Mouse (Mus musculus) CH12.LX (cell line): ENCODE data around the gene Fam3b. TPM values are rescaled to one million over a fixed set of nuclear protein-coding genes. Genes with fewer than 3 reads are reported as not detected.
A peak's percentile ranks its signal among the peaks of the same experiment; 100 is the strongest.

Source experiments
- DNase-seq: peaks from one replicate; pipeline ENCODE4 v3.0.0-alpha.2; 2013; ENCODE audit errors: extremely low read depth
- H3K27ac ChIP-seq: 2 replicates; pipeline ENCODE4 v1.5.1; 2012; ENCODE audit warnings: low read depth, mild to moderate bottlenecking, control low read depth, moderate library complexity; ENCODE audit not compliant: insufficient read depth
- H3K27me3 ChIP-seq: replicated peaks from 2 replicates; pipeline ENCODE3; 2012; ENCODE audit warnings: inconsistent platforms
- H3K36me3 ChIP-seq, 2 experiments: replicated peaks in 1 of 2; 2 replicates each; pipeline versions ENCODE3 to v1.6.1; 2012; ENCODE audit warnings: inconsistent platforms in 1 of 2, low read length in 1 of 2, mild to moderate bottlenecking in 1 of 2, mixed read lengths in 1 of 2, moderate library complexity in 1 of 2; ENCODE audit not compliant: control insufficient read depth in 1 of 2, insufficient read depth in 1 of 2
- H3K4me1 ChIP-seq, 2 experiments: 2 replicates each; pipeline ENCODE4 v1.6.1; 2012; ENCODE audit warnings: inconsistent platforms in 1 of 2, moderate library complexity in 1 of 2; ENCODE audit not compliant: insufficient read depth in 2 of 2, control insufficient read depth in 1 of 2
- H3K4me2 ChIP-seq: 2 replicates; pipeline ENCODE4 v1.6.1; 2012; ENCODE audit warnings: low read depth, mild to moderate bottlenecking, control low read depth; ENCODE audit not compliant: poor library complexity, insufficient read depth, severe bottlenecking
- H3K4me3 ChIP-seq, 3 experiments: fragments of 150-350 bp in 1 of 3; sonication (generic) in 1 of 3; replicated peaks in 1 of 3; 2 replicates each; pipeline versions ENCODE3 to v1.5.1; 2011 to 2012; ENCODE audit warnings: low read depth in 2 of 3, low read length in 2 of 3, mild to moderate bottlenecking in 2 of 3, moderate library complexity in 2 of 3, control low read depth in 1 of 3, improper control_type of control experiment in 1 of 3, inconsistent platforms in 1 of 3, mixed read lengths in 1 of 3; ENCODE audit not compliant: poor library complexity in 1 of 3
- H3K79me2 ChIP-seq: replicated peaks from 2 replicates; pipeline ENCODE4 v1.6.1; 2012; ENCODE audit warnings: mild to moderate bottlenecking, moderate library complexity; ENCODE audit not compliant: control insufficient read depth, poor library complexity, insufficient read depth, severe bottlenecking; ENCODE audit errors: extremely low read depth
- H3K9ac ChIP-seq: 2 replicates; pipeline ENCODE4 v1.6.1; 2012; ENCODE audit warnings: low read depth, mild to moderate bottlenecking, control low read depth, moderate library complexity; ENCODE audit not compliant: insufficient read depth
- H3K9me3 ChIP-seq: replicated peaks from 2 replicates; pipeline ENCODE3; 2012; ENCODE audit warnings: low read length, inconsistent platforms, mixed read lengths
- BHLHE40 ChIP-seq: IDR thresholded peaks from 2 replicates; pipeline ENCODE4 v1.6.1; 2011; ENCODE audit warnings: mild to moderate bottlenecking, low read depth, low read length, improper control_type of control experiment
- CHD1 ChIP-seq: IDR thresholded peaks from 2 replicates; pipeline ENCODE4 v1.6.1; 2012; ENCODE audit warnings: low read depth, low read length, improper control_type of control experiment, inconsistent platforms
- CHD2 ChIP-seq: IDR thresholded peaks from 2 replicates; pipeline ENCODE4 v1.6.1; 2011; ENCODE audit warnings: low read length, improper control_type of control experiment
- CTCF ChIP-seq, 2 experiments: IDR thresholded peaks in 1 of 2; conservative IDR thresholded peaks in 1 of 2; 2 replicates each; pipeline ENCODE4 v1.5.1; 2011 to 2012; ENCODE audit warnings: low read depth in 2 of 2, low read length in 2 of 2, improper control_type of control experiment in 1 of 2, inconsistent platforms in 1 of 2, mild to moderate bottlenecking in 1 of 2, moderate library complexity in 1 of 2
- EP300 ChIP-seq: IDR thresholded peaks from 2 replicates; pipeline ENCODE4 v1.6.1; 2011; ENCODE audit warnings: low read length, improper control_type of control experiment
- ETS1 ChIP-seq: conservative IDR thresholded peaks from 2 replicates; pipeline ENCODE4 v1.6.1; 2012; ENCODE audit warnings: low read depth, mild to moderate bottlenecking, inconsistent platforms, low read length, improper control_type of control experiment, moderate library complexity
- HCFC1 ChIP-seq: IDR thresholded peaks from 2 replicates; pipeline ENCODE4 v1.6.1; 2012; ENCODE audit warnings: low read depth, mild to moderate bottlenecking, inconsistent platforms, low read length, improper control_type of control experiment
- JUN ChIP-seq: IDR thresholded peaks from 2 replicates; pipeline ENCODE4 v1.6.1; 2011; ENCODE audit warnings: low read depth, mild to moderate bottlenecking, low read length, improper control_type of control experiment, moderate library complexity; ENCODE audit not compliant: insufficient read depth
- MAFK ChIP-seq: IDR thresholded peaks from 2 replicates; pipeline ENCODE4 v1.6.1; 2011; ENCODE audit warnings: low read length, improper control_type of control experiment; ENCODE audit not compliant: insufficient replicate concordance
- MAZ ChIP-seq: IDR thresholded peaks from 2 replicates; pipeline ENCODE4 v1.6.1; 2012; ENCODE audit warnings: low read depth, mild to moderate bottlenecking, inconsistent platforms, low read length, improper control_type of control experiment, moderate library complexity
- MYC ChIP-seq: IDR thresholded peaks from 2 replicates; pipeline ENCODE4 v1.6.1; 2011; ENCODE audit warnings: low read depth, mild to moderate bottlenecking, improper control_type of control experiment, low read length
- PAX5 ChIP-seq: IDR thresholded peaks from 2 replicates; pipeline ENCODE4 v1.6.1; 2012; ENCODE audit warnings: low read length, inconsistent platforms, mixed read lengths
- POLR2AphosphoS2 ChIP-seq: IDR thresholded peaks from 2 replicates; pipeline ENCODE4 v1.6.1; 2011; ENCODE audit warnings: low read depth, low read length, improper control_type of control experiment
- RAD21 ChIP-seq: IDR thresholded peaks from 2 replicates; pipeline ENCODE4 v1.6.1; 2011; ENCODE audit warnings: low read depth, mild to moderate bottlenecking, low read length, improper control_type of control experiment, moderate library complexity
- SIN3A ChIP-seq: IDR thresholded peaks from 2 replicates; pipeline ENCODE4 v1.6.1; 2012; ENCODE audit warnings: low read length, improper control_type of control experiment, inconsistent platforms
- SMC3 ChIP-seq: IDR thresholded peaks from 2 replicates; pipeline ENCODE4 v1.6.1; 2011; ENCODE audit warnings: low read depth, low read length, improper control_type of control experiment
- TBP ChIP-seq: conservative IDR thresholded peaks from 2 replicates; pipeline ENCODE4 v1.6.1; 2011; ENCODE audit warnings: low read depth, low read length, improper control_type of control experiment
- TCF12 ChIP-seq: IDR thresholded peaks from 2 replicates; pipeline ENCODE4 v1.6.1; 2014; ENCODE audit warnings: low read depth, mild to moderate bottlenecking, inconsistent platforms, low read length, improper control_type of control experiment
- UBTF ChIP-seq: IDR thresholded peaks from 2 replicates; pipeline ENCODE4 v1.6.1; 2012; ENCODE audit warnings: low read depth, mild to moderate bottlenecking, inconsistent platforms, low read length, improper control_type of control experiment, moderate library complexity
- USF1 ChIP-seq: IDR thresholded peaks from 2 replicates; pipeline ENCODE4 v1.6.1; 2014; ENCODE audit warnings: low read depth, mild to moderate bottlenecking, inconsistent platforms, low read length, improper control_type of control experiment
- ZKSCAN1 ChIP-seq: IDR thresholded peaks from 2 replicates; pipeline ENCODE4 v1.6.1; 2012; ENCODE audit warnings: low read depth, inconsistent platforms, low read length, improper control_type of control experiment, borderline replicate concordance
- dilution Hi-C: fragments of 300-500 bp; cut with MboI; formaldehyde crosslinking; loops from 2 replicates; pipeline ENCODE4 v1.14.3; 2020; ENCODE audit warnings: low sequenced_read_pairs; ENCODE audit not compliant: extremely low pct_unique_long_range_greater_than_20kb, extremely low pct_ligation_motif_present
- in situ Hi-C: fragments of 300-500 bp; cut with MboI; formaldehyde crosslinking; loops from 3 replicates; pipeline ENCODE4 v1.14.3; 2019; ENCODE audit warnings: low sequenced_read_pairs, low pct_ligation_motif_present, low pct_unique_long_range_greater_than_20kb, mixed read lengths
- polyA plus RNA-seq: library from polyadenylated mRNA; unstranded; fragments of >175 nt; gene quantifications from 2 replicates; pipeline ENCODE4 v1.2.1, GENCODE M21; 2012; ENCODE audit warnings: low read depth; ENCODE audit not compliant: insufficient read length
- total RNA-seq, 2 experiments: library from RNA; depleted of rRNA; stranded (reverse); fragments of 300-350 nt in 1 of 2; fragments of >200 nt in 1 of 2; gene quantifications; 2 replicates each; pipeline ENCODE4 v1.2.3; 2012 to 2014

Fam3b gene
- total and polyA plus RNA-seq, 3 experiments, result not detected

GRCm38 (mm10) chr16:97443670-97444263 lies 70.8 kb downstream of the Fam3b start (continued):
- TF ChIP-seq RAD21 (peak; percentile 97), PAX5 (no peak), UBTF (no peak), USF1 (no peak), CHD1 (no peak), SIN3A (no peak), CHD2 (no peak), POLR2AphosphoS2 (no peak), ZKSCAN1 (no peak)

- peaks cover 2 to 21% of the 10 kb centered on the region in 2 experiments; a peak in 2 of 4 replicates for H3K4me1 ChIP-seq
- no peaks in the 10 kb centered on the region for H3K79me2 ChIP-seq
- H3K36me3 ChIP-seq, result peaks cover 0 to 3% of the 10 kb centered on the region in 2 experiments
- no peak overlapping the region for H3K9ac ChIP-seq
- no peak overlapping the region for H3K4me2 ChIP-seq
- TF ChIP-seq SMC3 (no peak), POLR2AphosphoS2 (no peak), MAFK (peak; percentile 78), ETS1 (no peak), MYC (no peak), CHD1 (no peak), BHLHE40 (peak; percentile 81), CTCF (conservative IDR thresholded peaks at IDR 0.05 in 1 of 2, IDR thresholded peaks at IDR 0.05 in 1 of 2; ENCODE audit: low read depth in 2 of 2, low read length in 2 of 2) (no peak), EP300 (no peak), MAZ (no peak)
- no peak for DNase-seq
- H3K4me3 ChIP-seq, result no peak overlapping the region
- dilution Hi-C loops, result no loop called here
- in situ Hi-C loops, result no loop called here
- no peaks in the 10 kb centered on the region for H3K9me3 ChIP-seq
- no peaks in the 10 kb centered on the region for H3K27me3 ChIP-seq
- H3K27ac ChIP-seq, result no peak overlapping the region
Observed at GRCm38 (mm10) chr16:97441967-97442366, 72.6 kb downstream of the Fam3b start.

GRCm38 (mm10) chr16:97438191-97438590 lies 76.4 kb downstream of the Fam3b start:
- no peaks in the 10 kb centered on the region for H3K79me2 ChIP-seq
- H3K36me3 ChIP-seq, result no peaks in the 10 kb centered on the region
- H3K9ac ChIP-seq, result no peak overlapping the region
- H3K27ac ChIP-seq, result no peak overlapping the region
- dilution Hi-C loops (no loop called here), in situ Hi-C loops (no loop called here)
- H3K4me3 ChIP-seq, result no peak overlapping the region
- no peaks in the 10 kb centered on the region for H3K9me3 ChIP-seq
- peaks cover 0 to 7% of the 10 kb centered on the region in 2 experiments; a peak in 1 of 4 replicates for H3K4me1 ChIP-seq
- TF ChIP-seq POLR2AphosphoS2 (no peak), TBP (no peak), MAZ (no peak), UBTF (no peak), TCF12 (no peak), HCFC1 (no peak), JUN (no peak)
- H3K4me2 ChIP-seq, result no peak overlapping the region
- H3K27me3 ChIP-seq, result no peaks in the 10 kb centered on the region
- no peak for DNase-seq
